Mouse (Mus musculus): ENCODE data around the gene Stx1b. TPM values are rescaled to one million over a fixed set of nuclear protein-coding genes. Genes with fewer than 3 reads are reported as not detected.

The Stx1b gene
- polyA plus RNA-seq, 1 experiment from 2014 or later = 11.5 TPM

GRCm38 (mm10) chr7:127815116-127815665 lies 9.2 kb downstream of the Stx1b start:
- Histone ChIP-seq H3K9ac (no peak overlapping the region), H3K4me1 (no peaks in the 10 kb centered on the region), H3K9me3 (no peaks in the 10 kb centered on the region), H3K4me3 (replicated peaks) (no peak overlapping the region), H3K27me3 (no peaks in the 10 kb centered on the region), H3K4me2 (no peak overlapping the region), H3K27ac (no peak overlapping the region), H3K36me3 (replicated peaks) (peaks cover 32% of the 10 kb centered on the region)
- no peak for ATAC-seq (ENCODE audit: low FRiP score)
- WGBS = 93% methylated on average over 15 of the region's 15 CpGs

- H3K4me3 ChIP-seq (replicated peaks) = no peak overlapping the region
- 0 out of 2 replicates have a peak overlapping the region, but pooled peaks have one; percentile 2 for H3K27ac ChIP-seq
- ATAC-seq (ENCODE audit: low FRiP score) = no peak
- H3K27me3 ChIP-seq = no peaks in the 10 kb centered on the region
- no peak overlapping the region for H3K4me2 ChIP-seq
- no peaks in the 10 kb centered on the region for H3K4me1 ChIP-seq
- no peak overlapping the region; the same call in 1 of the 2 replicates for H3K9ac ChIP-seq
- H3K36me3 ChIP-seq (replicated peaks) = peaks cover 39% of the 10 kb centered on the region
- H3K9me3 ChIP-seq = no peaks in the 10 kb centered on the region
- WGBS = 86% methylated on average over 19 of the region's 19 CpGs
Observed at GRCm38 (mm10) chr7:127814241-127814921, 10.0 kb downstream of the Stx1b start.

GRCm38 (mm10) chr7:127813821-127814220 lies 10.5 kb downstream of the Stx1b start:
- H3K9me3 ChIP-seq = no peaks in the 10 kb centered on the region
- WGBS = 91% methylated on average over 4 of the region's 4 CpGs
- H3K27ac ChIP-seq = no peak overlapping the region
- ATAC-seq (ENCODE audit: low FRiP score) = no peak
- peaks cover 39% of the 10 kb centered on the region for H3K36me3 ChIP-seq (replicated peaks)
- H3K4me3 ChIP-seq (replicated peaks) = no peak overlapping the region
- H3K4me2 ChIP-seq = no peak overlapping the region
- H3K27me3 ChIP-seq = no peaks in the 10 kb centered on the region
- H3K9ac ChIP-seq = no peak overlapping the region
- H3K4me1 ChIP-seq = no peaks in the 10 kb centered on the region

- 90% methylated on average over 3 of the region's 3 CpGs for WGBS
- no peaks in the 10 kb centered on the region for H3K9me3 ChIP-seq
- H3K4me3 ChIP-seq (replicated peaks) = no peak overlapping the region
Observed at GRCm38 (mm10) chr7:127812292-127812691, 12.1 kb downstream of the Stx1b start.

GRCm38 (mm10) chr7:127811240-127811639 lies 13.1 kb downstream of the Stx1b start:
- Histone ChIP-seq H3K36me3 (replicated peaks) (peaks cover 52% of the 10 kb centered on the region), H3K27ac (no peak overlapping the region), H3K27me3 (no peaks in the 10 kb centered on the region), H3K4me2 (no peak overlapping the region), H3K9ac (no peak overlapping the region), H3K4me3 (replicated peaks) (no peak overlapping the region), H3K9me3 (no peaks in the 10 kb centered on the region), H3K4me1 (no peaks in the 10 kb centered on the region)
- WGBS = 88% methylated on average over 4 of the region's 4 CpGs
- ATAC-seq (ENCODE audit: low FRiP score) = no peak

More at GRCm38 (mm10) chr7:127812292-127812691, 12.1 kb downstream of the Stx1b start:
- ATAC-seq (ENCODE audit: low FRiP score) = no peak
- Histone ChIP-seq H3K27ac (no peak overlapping the region), H3K4me2 (no peak overlapping the region), H3K27me3 (no peaks in the 10 kb centered on the region), H3K36me3 (replicated peaks) (peaks cover 46% of the 10 kb centered on the region), H3K4me1 (no peaks in the 10 kb centered on the region), H3K9ac (no peak overlapping the region)

GRCm38 (mm10) chr7:127810650-127811049 lies 13.7 kb downstream of the Stx1b start:
- Histone ChIP-seq H3K9ac (no peak overlapping the region), H3K27ac (no peak overlapping the region), H3K36me3 (replicated peaks) (peaks cover 52% of the 10 kb centered on the region), H3K4me2 (no peak overlapping the region), H3K4me3 (replicated peaks) (no peak overlapping the region), H3K27me3 (no peaks in the 10 kb centered on the region), H3K4me1 (no peaks in the 10 kb centered on the region), H3K9me3 (no peaks in the 10 kb centered on the region)
- ATAC-seq (ENCODE audit: low FRiP score) = no peak
- 76% methylated on average over 10 of the region's 10 CpGs for WGBS

- H3K27me3 ChIP-seq = no peaks in the 10 kb centered on the region
- no peak overlapping the region for H3K4me2 ChIP-seq
- no peaks in the 10 kb centered on the region for H3K9me3 ChIP-seq
- H3K9ac ChIP-seq = no peak overlapping the region
- ATAC-seq (ENCODE audit: low FRiP score) = no peak
- H3K27ac ChIP-seq = no peak overlapping the region
- peaks cover 48% of the 10 kb centered on the region for H3K36me3 ChIP-seq (replicated peaks)
- WGBS = 84% methylated on average over 1 of the region's 1 CpGs
- H3K4me3 ChIP-seq (replicated peaks) = no peak overlapping the region
- H3K4me1 ChIP-seq = no peaks in the 10 kb centered on the region
Observed at GRCm38 (mm10) chr7:127809846-127810245, 14.5 kb downstream of the Stx1b start.

- WGBS = 66% methylated on average over 5 of the region's 5 CpGs
- peaks cover 47% of the 10 kb centered on the region for H3K36me3 ChIP-seq (replicated peaks)
- H3K9me3 ChIP-seq = no peaks in the 10 kb centered on the region
- no peak overlapping the region for H3K4me3 ChIP-seq (replicated peaks)
- H3K27me3 ChIP-seq = no peaks in the 10 kb centered on the region
- H3K4me2 ChIP-seq = no peak overlapping the region
- no peaks in the 10 kb centered on the region for H3K4me1 ChIP-seq
- no peak overlapping the region for H3K9ac ChIP-seq
- ATAC-seq (ENCODE audit: low FRiP score) = no peak
- H3K27ac ChIP-seq = 0 out of 2 replicates have a peak overlapping the region, but pooled peaks have one; percentile 20
Observed at GRCm38 (mm10) chr7:127808821-127809220, 15.5 kb downstream of the Stx1b start.

- 94% methylated on average over 17 of the region's 17 CpGs for WGBS
- Histone ChIP-seq H3K27me3 (no peaks in the 10 kb centered on the region), H3K4me2 (no peak overlapping the region), H3K4me1 (peaks cover 2% of the 10 kb centered on the region; the same call in 1 of the 2 replicates), H3K27ac (no peak overlapping the region), H3K9ac (no peak overlapping the region), H3K36me3 (replicated peaks) (peaks cover 53% of the 10 kb centered on the region), H3K9me3 (no peaks in the 10 kb centered on the region), H3K4me3 (replicated peaks) (no peak overlapping the region)
- ATAC-seq (ENCODE audit: low FRiP score) = no peak
Observed at GRCm38 (mm10) chr7:127802313-127802712, 22.0 kb downstream of the Stx1b start.

- no peak overlapping the region for H3K4me2 ChIP-seq
- H3K36me3 ChIP-seq (replicated peaks) = peaks cover 58% of the 10 kb centered on the region
- WGBS = 92% methylated on average over 8 of the region's 8 CpGs
Observed at GRCm38 (mm10) chr7:127801010-127801621, 23.2 kb downstream of the Stx1b start.

GRCm38 (mm10) chr7:127800435-127801009 lies 23.8 kb downstream of the Stx1b start, which contains the start of gene Hsd3b7:
Gene Hsd3b7, plus strand, starts transcription at chr7:127800604.
- peaks cover 64% of the 10 kb centered on the region for H3K36me3 ChIP-seq (replicated peaks)
- no peak within 1 kb of the TSS for H3K9ac ChIP-seq
- 38% methylated on average over 5 of the region's 6 CpGs for WGBS
- no peaks in the 10 kb centered on the region for H3K9me3 ChIP-seq
- no peak within 1 kb of the TSS for H3K4me3 ChIP-seq (replicated peaks)
- peak within 1 kb of the TSS; percentile 21; the same call in 1 of the 2 replicates for H3K4me2 ChIP-seq
- H3K27ac ChIP-seq = 0 out of 2 replicates have a peak within 1 kb of the TSS, but pooled peaks have one; percentile 19
- ATAC-seq (ENCODE audit: low FRiP score) = peak; percentile 85
- no peaks in the 10 kb centered on the region for H3K27me3 ChIP-seq
- peaks cover 2% of the 10 kb centered on the region; the same call in 1 of the 2 replicates for H3K4me1 ChIP-seq

More at GRCm38 (mm10) chr7:127801010-127801621, 23.2 kb downstream of the Stx1b start:
- H3K4me1 ChIP-seq = peaks cover 2% of the 10 kb centered on the region; the same call in 1 of the 2 replicates
- H3K27ac ChIP-seq = no peak overlapping the region
- no peaks in the 10 kb centered on the region for H3K27me3 ChIP-seq
- H3K9me3 ChIP-seq = no peaks in the 10 kb centered on the region
- H3K9ac ChIP-seq = no peak overlapping the region
- 0 out of 2 replicates have a peak, but pooled peaks have one; percentile 41 for ATAC-seq (ENCODE audit: low FRiP score)
- H3K4me3 ChIP-seq (replicated peaks) = no peak overlapping the region

GRCm38 (mm10) chr7:127799738-127800137 lies 24.6 kb downstream of the Stx1b start:
- H3K27me3 ChIP-seq = no peaks in the 10 kb centered on the region
- peaks cover 2% of the 10 kb centered on the region; the same call in 1 of the 2 replicates for H3K4me1 ChIP-seq
- no peak overlapping the region for H3K4me2 ChIP-seq
- peaks cover 72% of the 10 kb centered on the region for H3K36me3 ChIP-seq (replicated peaks)
- no peak for ATAC-seq (ENCODE audit: low FRiP score)
- H3K9me3 ChIP-seq = no peaks in the 10 kb centered on the region
- H3K9ac ChIP-seq = no peak overlapping the region
- 89% methylated on average over 1 of the region's 1 CpGs for WGBS
- H3K27ac ChIP-seq = no peak overlapping the region
- H3K4me3 ChIP-seq (replicated peaks) = no peak overlapping the region

Data from forebrain, embryonic 12.5 days (tissue).